Mouse (Mus musculus) CD8-positive naive resting alpha-beta T cell, adult 2 months (primary cell): Measurements from ENCODE around the gene Gemin2.
"Not testable (repeated sequence)": the region's sequence is repeated elsewhere in the genome, so short reads cannot be mapped to it uniquely, and the experiment has no call there.

Experiments
- DNase-seq, 2 experiments: peaks; one replicate each; pipeline ENCODE4 v3.0.0; 2022; ENCODE audit warnings: low read depth in 2 of 2, low spot score in 2 of 2

Gene Gemin2

DNA sequence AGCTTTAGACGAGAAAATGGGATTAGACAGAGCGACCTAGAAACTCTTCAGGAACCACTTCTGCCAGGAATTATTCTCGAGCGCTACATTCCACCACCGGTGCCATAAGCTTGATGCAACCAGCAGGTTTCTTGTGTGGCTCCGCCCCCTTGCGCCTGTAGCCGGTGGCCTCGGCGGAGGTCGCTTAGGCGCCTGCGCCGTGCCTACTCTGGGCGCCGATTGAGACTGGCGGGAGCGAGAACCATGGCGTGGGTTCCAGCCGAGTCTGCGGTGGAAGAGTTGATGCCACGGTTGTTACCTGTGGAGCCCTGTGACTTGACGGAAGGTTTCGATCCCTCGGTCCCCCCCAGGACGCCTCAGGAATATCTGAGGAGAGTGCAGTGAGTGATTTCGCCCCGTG, at the start of gene Gemin2:
Gene Gemin2, plus strand, starts transcription at position 160 of the 400 bp plus-strand sequence.
- peak; percentile 86 for DNase-seq

DNA sequence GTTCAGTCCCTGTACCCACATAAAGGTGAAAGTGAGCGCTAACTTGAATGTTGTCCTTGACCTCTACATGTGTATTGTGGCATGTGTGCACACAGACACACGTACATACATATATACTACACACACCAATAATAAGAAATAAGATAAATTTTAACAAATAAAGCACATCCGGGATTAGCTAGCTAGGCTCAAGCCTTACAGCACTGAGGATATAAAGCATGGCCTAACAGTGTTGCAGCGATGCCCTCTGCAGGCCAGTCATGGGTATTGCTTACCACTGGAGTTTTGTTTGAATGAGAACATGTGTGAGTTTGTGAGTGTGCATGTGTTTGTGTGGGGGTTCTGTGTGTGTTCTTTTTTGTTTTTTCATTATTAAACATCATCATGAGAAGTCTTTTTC, 48.6 kb upstream of the Gemin2 start:
- no peak for DNase-seq

DNA sequence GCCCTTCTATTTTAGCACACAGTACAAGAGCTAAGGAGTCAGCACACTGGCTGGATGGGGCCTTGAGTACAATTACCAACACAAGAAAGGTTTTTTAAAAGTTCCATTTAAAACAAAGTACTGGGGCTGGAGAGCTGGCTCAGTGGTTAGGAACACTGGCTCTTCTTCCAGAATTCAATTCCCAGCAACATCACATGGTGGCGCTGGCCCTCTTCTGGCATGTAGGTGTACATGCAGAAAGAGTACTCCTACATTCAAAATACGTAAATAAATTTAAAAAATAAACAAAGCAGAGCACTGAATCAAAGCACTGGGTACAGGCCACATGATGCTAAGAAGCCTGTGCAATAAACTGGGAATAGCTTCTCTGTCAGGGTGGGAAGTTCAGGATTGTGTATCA, 36.2 kb upstream of the Gemin2 start:
- no peak for DNase-seq

DNA sequence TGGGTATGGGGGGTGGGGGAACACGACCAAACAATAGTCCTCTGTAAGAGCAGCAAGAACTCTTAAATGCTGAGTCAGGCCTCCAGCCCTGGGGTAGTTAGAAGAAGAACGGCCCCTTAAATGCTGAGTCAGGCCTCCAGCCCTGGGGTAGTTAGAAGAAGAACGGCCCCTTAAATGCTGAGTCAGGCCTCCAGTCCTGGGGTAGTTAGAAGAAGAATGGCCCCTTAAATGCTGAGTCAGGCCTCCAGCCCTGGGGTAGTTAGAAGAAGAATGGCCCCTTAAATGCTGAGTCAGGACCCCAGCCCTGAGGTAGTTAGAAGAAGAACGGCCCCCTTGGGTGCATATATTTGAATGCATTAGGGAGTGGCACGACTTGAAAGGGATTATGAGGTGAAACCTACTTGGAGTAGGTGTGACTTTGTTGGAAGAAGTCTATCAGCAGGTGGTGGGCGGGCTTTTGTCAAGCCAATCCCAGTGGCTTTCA, 32.0 kb upstream of the Gemin2 start:
- not testable (repeated sequence) for DNase-seq

DNA sequence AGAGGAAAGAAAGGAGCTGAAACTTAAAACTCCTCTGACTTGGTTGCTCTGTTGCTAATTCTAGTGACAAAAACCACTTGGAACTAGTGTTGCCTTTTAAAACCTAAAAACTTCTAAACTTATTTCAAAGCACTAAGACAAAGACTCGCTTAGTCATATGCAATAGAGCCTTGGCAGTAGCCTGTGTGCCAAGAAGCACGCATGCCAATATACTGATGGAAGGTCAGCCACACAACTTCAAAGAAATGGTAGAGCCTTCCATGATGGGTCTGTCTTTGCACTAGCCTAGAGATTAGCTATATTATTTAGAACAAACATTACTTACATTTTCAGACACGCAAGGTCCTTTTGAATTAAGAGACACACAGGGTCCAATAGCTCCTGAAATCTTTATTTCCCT, 27.4 kb upstream of the Gemin2 start:
- no peak for DNase-seq

DNA sequence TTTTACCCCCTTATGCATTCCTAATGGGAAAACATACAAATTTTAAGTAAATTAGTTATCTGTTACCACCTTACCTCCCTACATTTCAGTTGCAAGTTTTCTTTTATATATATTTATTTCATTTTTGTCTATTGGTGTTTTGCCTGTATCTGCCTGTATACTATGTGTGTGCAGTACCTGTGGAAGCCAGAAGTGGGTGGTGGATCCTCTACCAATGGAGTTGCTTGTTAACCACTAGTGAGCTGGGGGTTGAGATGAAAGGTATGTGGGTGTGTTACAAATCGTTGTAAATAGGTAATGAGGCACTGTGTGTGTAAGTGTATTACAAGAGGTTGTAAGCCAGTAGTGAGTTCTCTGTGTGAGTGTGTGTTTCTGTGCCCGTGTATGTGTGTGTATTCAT, 2.7 kb upstream of the Gemin2 start:
- peak; percentile 15 to 25 for DNase-seq

DNA sequence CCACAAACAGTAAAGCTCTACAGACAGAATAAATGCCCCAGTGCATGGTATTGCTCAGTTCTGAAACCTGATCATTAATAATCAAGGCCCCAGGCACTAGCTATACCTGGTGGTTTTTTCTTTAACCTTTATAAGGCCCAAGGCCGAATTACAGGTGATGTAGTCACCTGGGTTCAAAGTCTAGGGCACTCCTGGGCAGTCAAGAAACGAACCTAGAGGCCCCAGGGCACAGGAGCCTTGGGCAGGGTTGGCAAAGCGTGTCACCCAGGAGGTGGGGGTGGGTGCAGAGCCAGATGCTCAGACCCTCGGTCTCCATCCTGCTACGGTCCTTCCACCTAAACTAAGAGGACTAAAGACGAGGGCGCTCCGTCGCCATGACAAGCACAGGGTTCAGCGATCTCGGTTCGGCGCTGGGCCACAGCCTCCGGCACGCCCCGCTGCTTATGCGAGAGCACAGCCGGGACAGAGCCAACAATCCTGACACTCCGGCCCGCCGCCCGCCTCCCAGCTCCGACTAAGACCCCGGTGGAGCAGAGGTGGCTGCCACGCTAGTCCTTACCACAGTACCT, 1.8 kb upstream of the Gemin2 start:
- no peak for DNase-seq

DNA sequence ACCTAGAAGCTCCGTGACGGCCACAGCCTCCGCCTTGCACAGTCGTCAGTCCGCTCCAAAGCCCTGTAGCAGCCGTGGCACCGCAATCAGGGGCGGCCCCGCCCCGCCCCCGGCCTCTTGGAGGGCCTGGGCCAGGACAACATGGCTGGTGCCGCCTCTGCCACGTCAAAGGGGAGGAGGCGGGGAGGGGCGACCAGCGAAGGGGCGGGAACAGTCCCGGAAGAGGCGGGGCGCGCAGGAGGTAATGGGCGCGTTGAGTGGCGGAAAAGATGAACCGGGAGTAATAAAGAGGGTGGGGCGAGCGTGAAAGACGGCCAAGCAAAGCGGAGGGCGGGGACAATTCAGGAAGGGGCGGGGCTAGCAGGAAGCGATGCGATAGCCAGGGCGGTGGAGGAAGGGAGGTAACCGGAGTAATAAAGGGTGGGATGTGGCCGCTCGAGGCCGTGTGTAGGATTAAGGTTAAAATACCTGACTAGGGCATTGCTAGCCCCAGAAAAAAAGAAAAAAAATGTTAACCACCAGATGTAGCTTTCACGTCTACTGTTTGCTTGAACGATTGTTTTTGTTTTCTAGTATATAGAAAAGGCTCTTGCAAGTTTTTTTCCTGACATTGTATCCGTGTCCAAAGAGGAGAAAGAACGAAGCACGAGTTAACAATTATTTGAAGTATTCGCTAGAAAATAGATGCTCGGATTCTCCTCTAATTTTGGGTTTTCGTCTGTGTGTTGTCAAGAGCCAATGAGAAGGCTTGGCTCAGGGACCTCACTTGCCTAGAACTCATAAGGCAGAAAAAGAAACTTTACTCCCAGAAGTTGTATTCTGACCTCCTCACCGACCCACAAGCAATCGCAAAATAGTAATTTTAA, 1.1 kb upstream of the Gemin2 start, which contains the start of gene Sec23a:
Gene Sec23a, minus strand, starts transcription at position 174 of the 866 bp plus-strand sequence.
- DNase-seq = peak; percentile 97 to 98

DNA sequence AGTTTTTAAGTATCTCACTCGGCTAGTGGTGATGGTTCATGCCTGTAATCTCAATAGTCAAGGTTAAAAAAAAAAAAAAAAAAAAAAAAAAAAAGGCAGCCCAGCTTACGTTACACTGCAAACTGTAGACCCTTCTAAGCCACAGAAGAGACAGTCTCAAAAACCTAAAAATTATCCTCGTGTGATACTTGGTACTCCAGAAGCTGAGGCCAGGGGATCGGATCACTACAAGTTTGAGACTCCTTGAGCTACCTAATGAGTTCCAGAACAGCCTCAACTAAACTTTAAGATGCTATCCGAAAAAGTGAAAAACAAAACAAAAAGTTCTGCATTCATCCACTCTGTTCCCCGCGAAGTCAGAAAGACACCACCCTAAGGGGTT, 492 bp upstream of the Gemin2 start:
- peak in 1 of 2 experiments; percentile 3 for DNase-seq

DNA sequence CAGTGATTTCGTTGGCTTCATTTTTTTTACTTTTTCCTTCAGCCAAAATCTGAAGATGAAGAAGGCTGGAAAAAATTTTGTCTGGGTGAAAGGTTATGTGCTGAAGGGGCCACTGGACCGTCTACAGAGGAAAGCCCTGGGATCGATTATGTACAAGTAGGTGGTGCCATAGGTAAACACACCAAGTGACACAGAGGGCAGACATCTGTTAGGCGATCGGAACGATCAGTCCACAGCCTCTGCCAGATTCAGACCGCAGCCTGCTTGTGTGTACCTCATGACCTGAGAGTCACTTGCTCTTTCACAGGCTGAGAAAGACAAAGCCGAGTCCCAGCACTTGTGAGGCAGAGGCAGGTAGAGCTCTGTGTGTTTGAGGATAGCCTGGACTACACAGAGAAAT, 4.8 kb downstream of the Gemin2 start:
- no peak for DNase-seq

DNA sequence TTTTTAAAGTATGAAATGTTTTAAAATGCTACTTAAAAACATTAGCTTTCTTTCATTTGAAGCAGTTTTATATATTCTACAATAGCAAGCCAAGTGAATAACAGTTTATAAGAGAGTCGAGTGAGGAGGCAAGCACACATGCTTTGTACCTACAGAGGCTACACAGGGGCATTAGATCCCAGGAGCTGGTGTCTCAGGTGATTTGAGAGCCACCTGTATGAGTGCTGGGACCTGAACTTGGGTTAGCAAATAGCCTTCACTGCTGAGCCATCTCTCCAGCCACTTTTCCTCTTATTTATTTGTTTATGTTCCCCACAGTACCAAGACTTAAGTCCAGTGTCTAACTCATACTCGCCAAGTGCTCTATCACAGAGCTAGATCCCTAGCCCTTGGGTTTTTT, 6.7 kb downstream of the Gemin2 start:
- DNase-seq = no peak

DNA sequence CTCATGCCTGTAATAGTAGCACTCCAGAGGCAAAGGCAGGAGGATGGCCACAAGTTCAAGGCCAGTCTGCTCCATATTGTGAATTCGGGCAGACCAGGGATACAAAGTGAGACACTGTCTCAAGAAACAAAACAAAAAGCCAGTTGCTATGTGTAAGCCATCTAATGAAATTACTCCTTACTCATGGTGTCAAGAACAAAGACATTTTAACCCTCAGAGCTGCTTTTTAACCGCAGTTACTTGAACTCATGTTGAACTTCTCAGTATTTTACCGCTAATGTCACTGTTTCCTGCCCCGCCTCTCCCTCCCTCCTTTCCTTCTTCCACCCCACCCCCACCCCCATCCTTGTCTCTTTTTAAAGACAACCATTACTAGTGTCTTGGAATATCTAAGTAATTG, 8.1 kb downstream of the Gemin2 start:
- no peak for DNase-seq

DNA sequence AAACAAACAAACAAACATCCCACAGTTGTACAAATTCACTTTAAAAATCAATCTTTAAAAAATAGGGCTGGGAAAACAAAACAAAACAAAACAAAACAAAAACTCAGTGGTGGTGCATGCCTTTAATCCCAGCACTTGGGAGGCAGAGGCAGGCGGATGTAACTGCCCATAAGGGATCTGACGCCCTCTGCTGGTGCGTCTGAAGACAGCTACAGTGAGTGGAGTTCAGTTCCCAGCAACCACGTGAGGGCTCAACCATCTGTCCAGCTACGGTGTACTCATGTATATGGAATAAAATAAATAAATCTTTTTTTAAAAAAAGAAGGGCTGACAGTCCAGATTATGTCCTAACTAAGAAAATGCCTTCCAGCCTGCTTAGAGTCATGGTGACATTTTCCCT, 18.9 kb downstream of the Gemin2 start:
- no peak for DNase-seq

DNA sequence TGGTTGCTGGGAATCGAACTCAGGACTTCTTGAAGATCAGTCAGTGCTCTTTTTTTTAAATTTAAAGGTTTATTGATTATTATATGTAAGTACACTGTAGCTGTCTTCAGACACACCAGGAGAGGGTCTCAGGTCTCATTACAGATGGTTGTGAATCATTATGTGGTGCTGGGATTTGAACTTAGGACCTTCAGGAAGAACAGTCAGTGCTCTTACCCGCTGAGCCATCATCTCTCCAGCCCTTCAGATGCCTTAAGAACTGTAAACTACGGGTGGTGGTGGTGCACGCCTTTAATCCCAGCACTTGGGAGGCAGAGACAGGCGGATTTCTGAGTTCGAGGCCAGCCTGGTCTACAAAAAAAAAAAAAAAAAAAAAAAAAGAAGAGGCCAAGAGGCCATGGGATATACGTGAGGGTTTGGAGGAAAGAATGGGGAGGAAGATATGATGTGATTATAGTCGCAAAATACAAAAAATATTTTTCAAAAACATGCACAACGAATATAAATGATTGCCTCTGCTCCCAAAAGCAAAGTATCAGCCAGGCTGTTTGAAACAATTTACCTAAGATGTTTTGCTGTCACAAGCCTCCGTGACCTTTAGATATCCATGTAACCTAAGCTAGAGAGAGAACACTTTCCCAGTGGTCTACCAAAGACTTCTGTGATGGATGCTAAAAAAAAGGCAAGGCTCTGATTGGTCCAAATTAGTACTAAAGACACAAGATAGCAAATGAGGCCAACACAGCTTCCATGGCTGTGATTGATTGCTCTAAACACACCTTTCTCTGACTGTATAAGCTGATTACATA, 26.2 kb downstream of the Gemin2 start:
- no peak for DNase-seq

DNA sequence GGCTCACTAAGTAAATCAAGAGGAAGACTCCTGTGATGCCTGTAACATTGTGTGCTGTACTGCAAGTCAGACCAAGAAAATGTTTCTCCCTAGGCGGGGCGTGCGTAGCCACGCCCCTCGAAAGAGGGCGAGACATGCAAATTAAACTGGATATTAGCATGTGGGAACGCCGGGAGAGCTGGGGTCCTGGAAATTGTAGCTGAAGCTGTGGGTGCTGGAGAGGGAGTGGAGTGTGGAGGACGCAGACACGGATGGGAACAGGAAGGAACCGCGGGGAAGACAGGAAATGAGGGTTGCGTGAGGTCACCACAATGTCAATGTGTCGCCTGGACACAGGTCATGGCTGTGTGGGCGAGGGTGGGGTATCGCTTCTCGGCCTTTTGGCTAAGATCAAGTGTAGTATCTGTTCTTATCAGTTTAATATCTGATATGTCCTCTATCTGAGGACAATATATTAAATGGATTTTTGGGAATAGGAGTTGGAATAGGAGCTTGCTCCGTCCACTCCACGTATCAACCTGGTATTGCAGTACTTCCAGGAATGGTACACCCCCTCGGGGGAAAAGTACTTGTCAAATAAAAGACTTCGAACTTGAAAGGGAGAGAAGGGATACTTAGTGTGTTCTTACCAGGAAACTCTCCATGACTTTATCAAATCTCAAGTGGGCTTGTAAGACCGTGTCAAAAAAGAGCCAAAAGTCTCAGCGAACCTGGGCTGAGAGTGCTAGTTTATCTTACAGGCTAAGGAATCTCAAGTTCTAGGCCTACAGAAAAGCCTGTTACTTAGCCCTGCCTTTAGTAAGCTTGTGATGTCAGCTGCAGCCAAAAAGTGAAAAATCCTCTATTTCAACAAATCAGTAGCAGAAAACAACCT, 27.0 kb downstream of the Gemin2 start:
- DNase-seq = no peak

DNA sequence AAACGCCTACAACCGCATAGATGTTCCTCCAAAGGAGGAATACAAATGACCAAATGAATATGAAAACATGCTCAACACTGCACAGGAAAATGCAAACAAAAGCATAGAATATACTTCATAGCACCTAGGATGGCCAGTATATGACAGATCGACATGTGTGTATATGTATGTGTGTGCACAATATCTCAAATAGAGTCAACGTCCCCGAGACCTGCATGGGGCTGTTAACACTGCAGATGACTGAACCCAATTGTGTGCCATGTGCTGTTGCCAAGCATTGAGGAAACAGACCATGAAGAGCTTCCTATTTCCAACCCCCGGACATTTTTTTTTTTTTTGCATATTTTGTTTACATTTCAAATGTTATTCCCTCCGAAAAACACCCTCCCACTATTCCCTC, 27.7 kb downstream of the Gemin2 start:
- DNase-seq = no peak

DNA sequence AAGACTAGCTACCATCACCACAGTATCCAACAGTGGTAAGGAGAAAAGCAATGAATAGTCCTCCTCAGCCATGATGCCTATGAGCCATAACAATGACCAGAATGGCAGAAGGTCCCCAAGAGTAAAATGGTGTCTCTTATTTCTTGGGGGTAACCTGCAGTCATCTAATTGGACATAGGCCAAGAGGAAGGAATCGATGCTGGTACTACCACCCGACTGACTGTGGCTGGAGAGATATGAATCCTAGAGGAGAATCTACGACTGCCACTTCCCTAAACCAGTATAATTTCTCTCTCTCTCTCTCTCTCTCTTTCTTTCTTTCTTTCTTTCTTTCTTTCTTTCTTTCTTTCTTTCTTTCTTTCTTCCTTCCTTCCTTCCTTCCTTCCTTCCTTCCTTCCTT, 39.3 kb downstream of the Gemin2 start:
- no peak for DNase-seq

DNA sequence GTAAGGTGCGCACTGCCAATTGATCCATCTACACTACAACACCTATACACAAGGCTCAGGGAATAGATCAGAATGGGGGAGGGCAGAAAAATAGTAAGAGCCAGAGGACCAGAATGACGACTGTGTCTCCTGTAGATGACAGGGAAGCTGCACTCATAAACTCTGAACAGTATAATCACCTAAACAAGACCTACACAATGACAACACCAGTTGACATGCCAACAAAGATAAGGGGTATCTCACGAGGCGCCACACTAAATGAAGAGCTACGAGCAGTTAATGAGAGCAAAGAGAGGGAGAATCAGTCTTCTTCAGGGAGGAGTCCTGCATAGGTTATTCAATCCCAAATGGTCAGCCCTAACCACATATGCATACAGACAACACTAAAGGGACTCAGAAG, 40.0 kb downstream of the Gemin2 start:
- DNase-seq = no peak

DNA sequence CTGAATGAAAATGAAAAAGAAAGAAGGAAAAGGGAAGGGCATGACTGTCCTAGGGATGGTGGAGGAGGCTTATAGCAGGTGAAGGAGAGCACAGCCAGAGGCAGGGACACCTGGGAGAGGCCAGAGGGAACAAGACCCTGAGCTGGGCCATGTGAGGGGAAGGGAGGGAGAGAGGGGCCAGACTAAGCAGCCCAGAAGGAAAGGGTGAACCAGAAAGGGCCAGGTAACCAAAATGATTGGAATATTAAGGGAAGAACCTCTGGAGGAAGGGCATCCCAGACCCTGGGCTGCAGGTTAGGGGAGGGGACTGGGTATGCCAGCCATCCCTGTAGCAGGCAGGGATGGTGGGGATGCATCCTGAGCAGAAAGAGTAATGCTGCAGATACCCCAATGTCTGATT, 40.8 kb downstream of the Gemin2 start:
- no peak for DNase-seq

DNA sequence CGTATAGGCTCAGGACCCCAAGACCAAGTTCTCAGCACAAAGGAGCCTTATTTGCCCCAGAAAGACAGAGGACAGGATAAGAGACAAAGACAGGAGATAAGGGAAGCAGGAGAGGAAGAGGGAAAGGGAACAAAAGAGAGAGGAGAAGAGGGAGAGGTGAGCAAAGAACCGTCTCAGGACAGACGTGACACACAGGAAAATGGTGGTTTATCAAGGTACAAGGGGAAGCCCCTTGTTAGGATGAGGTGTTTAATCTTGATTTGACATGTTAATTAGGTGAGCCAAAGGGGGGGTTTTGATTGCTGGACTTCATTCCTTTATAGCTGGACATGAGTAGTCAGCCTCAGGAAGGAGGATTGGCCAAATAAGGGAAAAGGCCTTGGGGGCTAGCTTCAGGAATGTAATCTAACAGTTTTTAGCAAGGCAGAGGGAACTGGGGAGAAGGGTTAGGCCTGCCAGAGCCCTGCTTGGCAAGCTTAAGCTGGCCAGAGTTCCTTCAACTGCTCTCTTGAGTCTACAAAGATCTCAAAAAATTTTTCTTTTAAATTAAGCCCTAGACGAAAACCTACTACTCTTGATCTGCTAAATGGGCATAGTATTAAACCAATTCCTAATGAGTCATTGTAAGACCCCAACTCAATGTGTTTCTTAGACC, 42.1 kb downstream of the Gemin2 start:
- DNase-seq = no peak
